Mouse (Mus musculus): ENCODE measurements at regions not wholly inside any gene's neighbourhood (a gene's known extent, or its start where the extent isn't known, plus 50 kb on each side); places are given as distances from the start of the nearest gene placed in this dataset.

- Histone ChIP-seq H3K9ac (ENCODE audit: insufficient read depth, low read depth, low read length, poor library complexity, severe bottlenecking) (no peak overlapping the region), H3K27ac (ENCODE audit: insufficient read depth, low read depth, low read length, poor library complexity, severe bottlenecking) (no peak overlapping the region), H3K36me3 (ENCODE audit: control insufficient read depth, insufficient read depth, low read length, poor library complexity, severe bottlenecking) (no peaks in the 10 kb centered on the region; the same call in 1 of the 2 replicates), H3K4me1 (ENCODE audit: control insufficient read depth in 2 of 2, insufficient read depth in 2 of 2, low read length in 2 of 2, poor library complexity in 1 of 2) (peaks cover 0 to 2% of the 10 kb centered on the region in 2 experiments; a peak in 1 of 4 replicates), H3K9me3 (ENCODE audit: control insufficient read depth, insufficient read depth, low read depth, low read length) (no peaks in the 10 kb centered on the region), H3K4me3 (ENCODE audit: insufficient read depth in 1 of 2, low read depth in 1 of 2, low read length in 2 of 2, poor library complexity in 1 of 2, severe bottlenecking in 1 of 2) (no peak overlapping the region)
- no peak for DNase-seq (ENCODE audit: low read depth, low spot score)
- in situ Hi-C loops (cut with MboI; ENCODE audit: low sequenced_read_pairs in 2 of 2, unreplicated experiment in 2 of 2), result no loop called here
- no peak for TF ChIP-seq HCFC1 (IDR thresholded peaks at IDR 0.05; ENCODE audit: borderline replicate concordance, insufficient read depth, low read length)
- TF ChIP-seq ZNF384 (IDR thresholded peaks at IDR 0.05; ENCODE audit: low read depth, low read length), result no peak
- no peak for TF ChIP-seq MAFK (IDR thresholded peaks at IDR 0.05; ENCODE audit: insufficient read depth, low read depth, low read length)
- no peak for TF ChIP-seq CHD2 (IDR thresholded peaks at IDR 0.05; ENCODE audit: low read depth, low read length)
- TF ChIP-seq ZC3H11A (IDR thresholded peaks at IDR 0.05; ENCODE audit: borderline replicate concordance, low read depth, low read length), result no peak
These were observed 1267.6 kb upstream of the A1bg start for GRCm38 (mm10) chr15:62190224-62190910.

- TF ChIP-seq HCFC1 (IDR thresholded peaks at IDR 0.05; ENCODE audit: borderline replicate concordance, insufficient read depth, low read length), result no peak
- no peak for TF ChIP-seq ZC3H11A (IDR thresholded peaks at IDR 0.05; ENCODE audit: borderline replicate concordance, low read depth, low read length)
- no peak for TF ChIP-seq CHD2 (IDR thresholded peaks at IDR 0.05; ENCODE audit: low read depth, low read length)
- no peak for TF ChIP-seq MAFK (IDR thresholded peaks at IDR 0.05; ENCODE audit: insufficient read depth, low read depth, low read length)
- no peak for TF ChIP-seq ZNF384 (IDR thresholded peaks at IDR 0.05; ENCODE audit: low read depth, low read length)
These were observed 1266.9 kb upstream of the A1bg start for GRCm38 (mm10) chr15:62189565-62190181.

GRCm38 (mm10) chr15:62186548-62186947 lies 1263.7 kb upstream of the A1bg start:
- Histone ChIP-seq H3K36me3 (ENCODE audit: control insufficient read depth, insufficient read depth, low read length, poor library complexity, severe bottlenecking) (peaks cover 8% of the 10 kb centered on the region), H3K4me3 (ENCODE audit: insufficient read depth in 1 of 2, low read depth in 1 of 2, low read length in 2 of 2, poor library complexity in 1 of 2, severe bottlenecking in 1 of 2) (no peak overlapping the region), H3K4me1 (ENCODE audit: control insufficient read depth in 2 of 2, insufficient read depth in 2 of 2, low read length in 2 of 2, poor library complexity in 1 of 2) (peaks cover 0 to 2% of the 10 kb centered on the region in 2 experiments; a peak in 3 of 4 replicates), H3K9ac (ENCODE audit: insufficient read depth, low read depth, low read length, poor library complexity, severe bottlenecking) (no peak overlapping the region), H3K9me3 (ENCODE audit: control insufficient read depth, insufficient read depth, low read depth, low read length) (no peaks in the 10 kb centered on the region), H3K27ac (ENCODE audit: insufficient read depth, low read depth, low read length, poor library complexity, severe bottlenecking) (no peak overlapping the region)
- no peak for TF ChIP-seq ZNF384 (IDR thresholded peaks at IDR 0.05; ENCODE audit: low read depth, low read length)
- DNase-seq (ENCODE audit: low read depth, low spot score), result no peak
- in situ Hi-C loops (cut with MboI; ENCODE audit: low sequenced_read_pairs in 2 of 2, unreplicated experiment in 2 of 2), result no loop called here

More at GRCm38 (mm10) chr15:62189565-62190181, 1266.9 kb upstream of the A1bg start:
- in situ Hi-C loops (cut with MboI; ENCODE audit: low sequenced_read_pairs in 2 of 2, unreplicated experiment in 2 of 2), result no loop called here
- Histone ChIP-seq H3K36me3 (ENCODE audit: control insufficient read depth, insufficient read depth, low read length, poor library complexity, severe bottlenecking) (no peaks in the 10 kb centered on the region; the same call in 1 of the 2 replicates), H3K4me1 (ENCODE audit: control insufficient read depth in 2 of 2, insufficient read depth in 2 of 2, low read length in 2 of 2, poor library complexity in 1 of 2) (peaks cover 0 to 2% of the 10 kb centered on the region in 2 experiments; a peak in 1 of 4 replicates), H3K9ac (ENCODE audit: insufficient read depth, low read depth, low read length, poor library complexity, severe bottlenecking) (no peak overlapping the region), H3K4me3 (ENCODE audit: insufficient read depth in 1 of 2, low read depth in 1 of 2, low read length in 2 of 2, poor library complexity in 1 of 2, severe bottlenecking in 1 of 2) (no peak overlapping the region), H3K9me3 (ENCODE audit: control insufficient read depth, insufficient read depth, low read depth, low read length) (no peaks in the 10 kb centered on the region), H3K27ac (ENCODE audit: insufficient read depth, low read depth, low read length, poor library complexity, severe bottlenecking) (no peak overlapping the region)
- DNase-seq (ENCODE audit: low read depth, low spot score), result no peak

DNA sequence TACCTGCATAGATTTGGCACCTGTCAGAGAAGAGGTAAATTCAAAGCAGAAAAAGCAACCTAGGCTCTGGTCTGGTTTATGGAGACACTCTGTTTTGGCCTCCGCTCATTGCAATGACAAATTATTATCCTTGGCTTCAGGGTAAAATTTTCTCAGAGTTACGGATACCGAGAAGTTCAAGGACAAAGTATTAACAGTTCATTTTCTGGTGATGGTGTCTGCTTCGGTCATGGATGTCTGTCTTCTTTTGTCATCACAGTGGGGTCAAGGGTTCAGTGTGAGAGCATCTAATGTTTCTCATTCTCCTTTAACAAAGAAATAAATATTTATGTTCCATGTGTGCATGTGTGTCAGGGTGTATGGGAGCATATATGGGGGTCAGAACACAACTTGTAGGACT lies 1261.0 kb upstream of the A1bg start:
- Histone ChIP-seq H3K4me1 (ENCODE audit: control insufficient read depth in 2 of 2, insufficient read depth in 2 of 2, low read length in 2 of 2, poor library complexity in 1 of 2) (peaks cover 0 to 2% of the 10 kb centered on the region in 2 experiments; a peak in 3 of 4 replicates), H3K4me3 (ENCODE audit: insufficient read depth in 1 of 2, low read depth in 1 of 2, low read length in 2 of 2, poor library complexity in 1 of 2, severe bottlenecking in 1 of 2) (no peak overlapping the region), H3K9ac (ENCODE audit: insufficient read depth, low read depth, low read length, poor library complexity, severe bottlenecking) (no peak overlapping the region), H3K36me3 (ENCODE audit: control insufficient read depth, insufficient read depth, low read length, poor library complexity, severe bottlenecking) (peaks cover 14% of the 10 kb centered on the region), H3K9me3 (ENCODE audit: control insufficient read depth, insufficient read depth, low read depth, low read length) (no peaks in the 10 kb centered on the region), H3K27ac (ENCODE audit: insufficient read depth, low read depth, low read length, poor library complexity, severe bottlenecking) (no peak overlapping the region)
- in situ Hi-C loops (cut with MboI; ENCODE audit: low sequenced_read_pairs in 2 of 2, unreplicated experiment in 2 of 2), result no loop called here
- TF ChIP-seq HCFC1 (IDR thresholded peaks at IDR 0.05; ENCODE audit: borderline replicate concordance, insufficient read depth, low read length) (no peak), ZNF384 (IDR thresholded peaks at IDR 0.05; ENCODE audit: low read depth, low read length) (no peak), CHD2 (IDR thresholded peaks at IDR 0.05; ENCODE audit: low read depth, low read length) (no peak), ZC3H11A (IDR thresholded peaks at IDR 0.05; ENCODE audit: borderline replicate concordance, low read depth, low read length) (no peak), MAFK (IDR thresholded peaks at IDR 0.05; ENCODE audit: insufficient read depth, low read depth, low read length) (no peak)
- no peak for DNase-seq (ENCODE audit: low read depth, low spot score)

Data from ES-E14 (cell line).